Mouse (Mus musculus): ENCODE results near the gene Palb2. TPM values are rescaled to one million over a fixed set of nuclear protein-coding genes. Genes with fewer than 3 reads are reported as not detected.

Gene Palb2
- 10 to 100 TPM in 1 of 2 experiments, 1 to 10 TPM in 1; 5.3 to 12.1 TPM for polyA plus RNA-seq (2017; shearing (Covaris generic))

GRCm38 (mm10) chr7:122132497-122133337 is at the start of gene Palb2, which contains the start of gene Dctn5:
Gene Palb2 (minus strand): TSS chr7:122132985.
Gene Dctn5 (plus strand): TSS chr7:122133041.

GRCm38 (mm10) chr7:122158915-122159902 is 26.4 kb upstream of the Palb2 start, which contains the start of gene Plk1:
Gene Plk1 (plus strand): TSS chr7:122159439.

GRCm38 (mm10) chr7:122101747-122102244 is 31.0 kb downstream of the Palb2 start, which contains the start of gene Ndufab1:
Gene Ndufab1 (minus strand): TSS chr7:122101886.

GRCm38 (mm10) chr7:122066945-122067516 is 65.8 kb downstream of the Palb2 start, which contains the start of the genes Ubfd1 and Ears2:
Gene Ubfd1 (plus strand): TSS chr7:122067175.
Gene Ears2 (minus strand): TSS chr7:122067263.

Other genes with a start within 250 kb of the Palb2 start
- gene Cog7, start 151.3 kb downstream of the Palb2 start, polyA plus RNA-seq (2017; shearing (Covaris generic)): 10 to 100 TPM; 13.8 to 17.7 TPM
- 10 to 100 TPM in 1 of 2 experiments, 1 to 10 TPM in 1; 7.8 to 14.7 TPM for gene Gga2, start 111.8 kb downstream of the Palb2 start, polyA plus RNA-seq (2017; shearing (Covaris generic))
- gene Ubfd1, start 65.8 kb downstream of the Palb2 start, polyA plus RNA-seq (2017; shearing (Covaris generic)): 10 to 100 TPM; 42.5 to 54.1 TPM
- 10 to 100 TPM; 19.5 to 24.5 TPM for gene Ears2, start 65.7 kb downstream of the Palb2 start, polyA plus RNA-seq (2017; shearing (Covaris generic))
- 100 to 1,000 TPM; 211 to 215 TPM for gene Ndufab1, start 31.1 kb downstream of the Palb2 start, polyA plus RNA-seq (2017; shearing (Covaris generic))
- 100 to 1,000 TPM; 119 to 142 TPM for gene Dctn5, start 56 bp upstream of the Palb2 start, polyA plus RNA-seq (2017; shearing (Covaris generic))
- 1 to 10 TPM in 1 of 2 experiments, not detected in 1; 3.1 TPM for gene Plk1, start 26.5 kb upstream of the Palb2 start, polyA plus RNA-seq (2017; shearing (Covaris generic))
- gene Ern2, start 53.2 kb upstream of the Palb2 start, polyA plus RNA-seq (2017; shearing (Covaris generic)): under 1 TPM; 0.07 to 0.18 TPM
- gene Chp2, start 86.5 kb upstream of the Palb2 start, polyA plus RNA-seq (2017; shearing (Covaris generic)): not detected
- 100 to 1,000 TPM; 111 to 118 TPM for gene Prkcb, start 155.8 kb upstream of the Palb2 start, polyA plus RNA-seq (2017; shearing (Covaris generic))